Mouse (Mus musculus) heart, postnatal 0 days (tissue): ENCODE results near the gene Acbd6.

ENCODE experiments used
- CTCF ChIP-seq: IDR thresholded peaks from 2 replicates; pipeline ENCODE4 v1.5.1; 2016; ENCODE audit warnings: antibody characterized with exemption, control low read depth, low read depth
- EP300 ChIP-seq: IDR thresholded peaks from 2 replicates; pipeline ENCODE4 v1.6.1; 2016; ENCODE audit warnings: antibody characterized with exemption, low read depth

GRCm38 (mm10) chr1:155568133-155568532 is 10.2 kb downstream of the Acbd6 start:
- TF ChIP-seq EP300 (no peak), CTCF (peak; percentile 16; the same call in 1 of the 2 replicates)
